Mouse (Mus musculus): Measurements from ENCODE around the gene Ggt6. TPM values are rescaled to one million over a fixed set of nuclear protein-coding genes. Genes with fewer than 3 reads are reported as not detected.
A peak's percentile ranks its signal among the peaks of the same experiment; 100 is the strongest.
"Not testable (repeated sequence)": the region's sequence is repeated elsewhere in the genome, so short reads cannot be mapped to it uniquely, and the experiment has no call there.

The Ggt6 gene
- total RNA-seq, 2 experiments from 2014 or later, result not detected

DNA sequence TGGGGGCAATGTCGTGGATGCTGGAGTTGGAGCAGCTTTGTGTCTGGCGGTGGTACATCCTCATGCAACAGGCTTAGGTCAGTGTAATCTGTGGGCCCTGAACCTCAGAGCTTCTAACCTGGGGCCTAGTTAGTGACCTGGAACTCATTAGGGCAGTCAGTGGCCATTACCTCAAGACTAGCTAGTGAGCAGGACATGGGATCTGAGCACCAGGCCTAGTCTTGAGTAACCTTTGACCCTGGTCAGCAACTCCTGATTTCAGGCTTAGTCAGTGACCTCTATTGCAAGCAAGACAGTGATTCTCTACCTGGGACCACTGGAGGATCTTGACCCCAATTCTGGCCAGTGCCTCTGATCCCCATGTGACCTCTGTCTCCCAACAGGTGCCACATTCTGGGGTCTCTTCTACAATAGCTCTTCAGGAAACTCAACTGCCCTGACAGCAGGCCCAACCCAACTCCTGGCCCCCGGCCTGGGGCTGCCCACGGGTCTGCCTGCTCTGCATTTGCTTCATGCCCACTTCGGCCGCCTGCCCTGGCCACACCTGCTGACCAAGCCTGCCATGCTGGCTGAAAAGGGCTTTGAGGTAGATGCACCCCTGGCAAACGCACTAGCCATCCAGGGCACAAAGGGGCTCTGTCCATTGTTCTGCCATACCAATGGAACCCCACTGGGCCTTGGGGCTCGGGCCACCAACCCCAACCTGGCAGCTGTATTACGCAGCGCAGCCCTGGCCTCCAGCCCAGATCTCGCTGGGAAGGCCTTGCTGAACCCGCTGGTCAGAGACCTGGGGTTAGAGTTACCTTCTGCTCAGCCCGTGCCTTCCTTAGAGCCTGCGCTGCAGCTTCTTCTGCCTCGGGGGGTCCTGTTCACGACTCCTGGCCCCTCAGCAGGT lies 1.7 kb downstream of the Ggt6 start:
- DNase-seq (ENCODE audit: low spot score in 2 of 2), result no peak

DNA sequence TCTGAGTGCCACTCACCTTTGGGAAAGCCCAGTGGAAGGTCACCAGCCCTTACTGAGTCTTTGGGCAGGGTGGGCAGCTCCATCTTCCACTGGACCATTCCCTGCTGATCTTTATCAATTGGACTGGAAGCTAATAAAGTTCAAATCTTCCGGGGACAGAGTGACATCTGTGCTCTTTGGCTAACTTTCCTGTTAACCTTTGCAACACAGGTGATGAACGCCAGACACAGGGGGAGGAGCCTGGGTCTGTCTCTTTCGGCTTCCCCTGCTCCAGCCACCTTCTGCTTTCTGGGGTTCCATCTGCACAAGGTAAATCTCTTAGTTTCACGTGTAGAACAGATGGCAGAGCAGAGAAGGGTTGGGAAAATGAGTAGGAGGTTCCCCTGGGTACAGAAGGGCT lies 3.1 kb downstream of the Ggt6 start:
- no peak for DNase-seq (ENCODE audit: low spot score in 2 of 2)

DNA sequence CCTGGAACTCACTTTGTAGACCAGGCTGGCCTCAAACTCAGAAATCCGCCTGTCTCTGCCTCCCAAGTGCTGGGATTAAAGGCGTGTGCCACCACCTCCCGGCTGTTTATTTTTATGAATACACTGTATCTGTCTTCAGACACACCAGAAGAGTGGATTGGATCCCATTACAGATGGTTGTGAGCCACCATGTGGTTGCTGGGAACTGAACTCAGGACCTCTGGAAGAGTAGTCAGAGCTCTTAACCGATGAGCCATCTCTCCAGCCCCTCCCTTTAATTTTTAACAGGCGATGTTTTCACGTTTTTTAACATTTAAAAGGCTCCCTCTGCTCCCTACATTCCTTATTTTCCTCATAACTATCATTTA lies 5.3 kb downstream of the Ggt6 start:
- not testable (repeated sequence) for DNase-seq (ENCODE audit: low spot score in 2 of 2)

DNA sequence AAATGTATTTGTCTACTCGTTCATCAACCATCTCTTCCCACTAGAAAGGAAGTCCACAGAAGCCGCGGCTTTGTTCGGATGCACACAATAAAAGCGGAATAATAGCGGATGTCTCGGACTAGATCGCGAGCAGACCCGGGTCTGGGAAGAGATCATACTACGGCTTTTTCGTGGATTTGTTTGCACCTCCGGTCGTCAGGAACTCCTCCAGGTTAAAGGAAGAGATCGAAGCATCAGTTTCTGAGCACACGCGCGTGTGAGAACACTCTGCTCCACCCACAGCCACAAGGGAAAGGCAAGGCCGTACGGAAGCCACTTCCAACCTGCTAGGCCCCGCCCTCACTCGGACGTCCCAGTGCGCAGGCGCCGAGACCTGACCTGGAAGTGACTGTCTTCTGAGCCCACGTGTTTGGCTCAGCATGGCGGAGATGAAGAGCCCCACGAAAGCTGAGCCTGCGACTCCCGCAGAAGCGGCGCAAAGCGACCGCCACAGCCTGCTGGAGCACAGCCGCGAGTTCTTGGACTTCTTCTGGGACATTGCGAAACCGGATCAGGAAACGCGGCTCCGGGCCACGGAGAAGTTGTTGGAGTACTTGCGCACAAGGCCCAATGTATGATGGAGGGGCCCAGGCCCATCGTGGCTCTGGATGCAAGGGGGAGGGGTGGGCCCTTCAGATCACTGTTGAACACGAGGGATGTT lies 5.8 kb downstream of the Ggt6 start, which contains the start of gene Mybbp1a:
Gene Mybbp1a, plus strand, starts transcription at position 391 of the 700 bp plus-strand sequence.
- DNase-seq (ENCODE audit: low spot score in 2 of 2), result peak; percentile 97 to 98

DNA sequence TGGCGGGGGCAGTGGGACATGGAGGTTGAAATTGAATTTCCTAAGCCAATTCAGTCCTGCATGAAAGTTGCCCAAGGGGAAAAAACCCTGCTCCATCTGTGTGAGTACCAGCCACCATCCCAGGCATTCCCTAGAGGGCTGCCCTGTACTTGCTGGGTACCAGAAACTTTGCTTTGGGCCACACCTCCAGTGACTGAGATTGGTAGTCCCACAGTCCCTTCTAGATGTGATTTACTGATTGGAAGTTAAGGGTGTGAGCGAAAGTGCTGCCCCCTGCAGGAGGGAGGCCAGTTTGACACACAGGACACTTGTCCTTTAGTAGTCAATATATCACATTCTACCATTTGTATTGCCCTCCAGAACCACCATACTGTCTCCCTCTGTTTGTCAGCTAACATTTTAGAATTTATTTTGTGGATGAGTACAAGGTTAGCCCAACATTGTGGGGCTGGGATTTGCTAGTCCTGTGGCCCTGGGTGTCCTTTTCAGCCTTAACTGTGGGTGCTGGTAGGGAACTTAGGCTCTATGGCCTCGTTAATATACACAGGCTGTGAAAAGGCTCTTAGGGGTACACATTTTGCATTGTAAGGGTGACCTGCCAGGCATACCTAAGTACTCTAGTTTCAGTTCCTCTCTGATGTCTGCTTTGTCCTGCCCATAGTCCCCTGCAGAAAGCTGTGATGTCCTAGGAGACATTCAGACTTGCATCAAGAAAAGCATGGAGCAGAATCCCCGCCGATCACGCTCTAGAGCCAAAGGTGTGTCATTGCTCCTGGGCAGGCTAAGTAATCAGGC lies 11.2 kb downstream of the Ggt6 start:
- peak in 1 of 2 experiments; percentile 58 for DNase-seq (ENCODE audit: low spot score in 2 of 2)

DNA sequence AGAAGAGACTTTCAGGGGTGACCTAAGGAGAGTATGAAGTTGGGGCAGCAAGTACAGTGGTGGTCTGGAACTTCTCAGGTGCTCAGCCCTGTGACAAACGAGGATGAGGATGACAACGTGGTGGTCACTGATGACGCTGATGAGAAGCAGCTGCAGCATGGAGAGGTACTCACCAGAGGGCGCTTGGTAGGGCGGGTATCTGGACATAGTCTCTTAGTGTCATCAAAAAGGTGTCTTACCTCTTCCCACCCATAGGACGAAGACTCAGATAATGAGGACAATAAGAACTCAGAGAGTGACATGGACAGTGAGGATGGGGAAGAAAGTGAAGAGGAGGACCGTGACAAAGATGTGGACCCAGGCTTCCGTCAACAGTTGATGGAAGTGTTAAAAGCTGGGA lies 12.1 kb downstream of the Ggt6 start:
- no peak for DNase-seq (ENCODE audit: low spot score in 2 of 2)

DNA sequence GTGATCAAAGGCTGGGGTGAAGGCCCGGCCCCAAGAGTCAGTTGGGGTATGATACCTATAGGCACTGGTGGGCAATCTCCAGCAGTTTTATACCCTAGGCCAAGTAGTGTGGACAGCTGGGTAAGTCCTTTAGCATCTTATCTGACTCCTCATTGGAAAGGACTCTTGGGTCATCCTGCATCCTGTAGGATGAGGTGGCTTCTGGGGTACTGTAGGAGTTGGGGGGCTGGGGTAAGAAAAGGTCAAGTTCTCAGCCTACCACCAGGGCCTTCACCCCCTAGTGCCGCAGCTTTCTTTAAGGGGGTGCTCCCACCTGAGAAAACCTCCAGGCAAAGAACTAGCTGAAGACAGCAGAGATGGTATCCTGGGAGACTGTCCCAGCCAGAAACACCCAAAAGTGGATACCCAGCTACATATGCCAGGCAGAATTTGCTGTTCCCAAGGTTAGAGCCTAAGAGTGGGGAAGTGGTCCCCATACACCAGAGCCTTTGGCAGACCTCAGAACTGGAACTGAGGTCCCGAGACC lies 16.9 kb downstream of the Ggt6 start:
- no peak for DNase-seq (ENCODE audit: low spot score in 2 of 2)

DNA sequence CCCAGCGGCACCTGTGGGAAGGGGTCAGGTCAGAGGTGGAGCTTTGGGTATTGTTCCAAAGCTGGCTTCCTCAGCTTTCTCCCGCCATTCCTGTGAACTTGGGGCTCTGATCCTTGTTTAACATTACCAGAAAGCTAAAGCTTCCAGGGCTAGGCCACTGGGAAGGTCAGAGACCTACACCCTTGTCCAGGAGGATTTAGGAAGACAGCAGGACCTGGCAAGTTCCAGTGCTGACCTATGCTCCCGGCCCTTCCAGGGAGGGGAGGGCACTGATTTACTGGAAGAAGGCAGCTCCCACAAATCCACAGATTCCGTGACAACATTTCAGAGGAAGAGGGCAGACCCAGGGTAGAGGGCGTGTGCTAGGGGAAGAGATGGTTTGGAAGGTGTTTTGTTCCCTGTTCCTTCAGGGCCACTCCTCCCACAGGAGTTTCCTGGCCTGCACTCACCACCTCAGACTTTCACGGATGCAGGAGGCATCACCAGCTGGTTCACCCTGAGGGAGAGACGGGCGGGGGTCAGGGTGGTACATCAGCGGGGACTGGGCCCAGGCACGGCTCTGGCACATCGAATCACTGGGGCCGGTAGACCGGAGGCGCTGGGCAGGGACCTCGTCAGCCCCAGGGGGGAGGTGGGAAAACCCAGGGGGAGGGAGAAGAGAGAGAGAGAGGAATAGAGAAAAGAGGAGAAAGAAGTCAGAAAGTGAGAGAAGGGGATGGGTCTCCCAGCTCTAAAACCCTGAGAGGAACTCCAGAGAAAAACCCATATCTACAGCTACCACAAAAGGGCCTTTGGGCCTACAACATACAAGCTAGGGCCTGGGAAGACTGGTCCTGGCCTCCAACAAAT lies 18.0 kb downstream of the Ggt6 start:
- no peak for DNase-seq (ENCODE audit: low spot score in 2 of 2)

DNA sequence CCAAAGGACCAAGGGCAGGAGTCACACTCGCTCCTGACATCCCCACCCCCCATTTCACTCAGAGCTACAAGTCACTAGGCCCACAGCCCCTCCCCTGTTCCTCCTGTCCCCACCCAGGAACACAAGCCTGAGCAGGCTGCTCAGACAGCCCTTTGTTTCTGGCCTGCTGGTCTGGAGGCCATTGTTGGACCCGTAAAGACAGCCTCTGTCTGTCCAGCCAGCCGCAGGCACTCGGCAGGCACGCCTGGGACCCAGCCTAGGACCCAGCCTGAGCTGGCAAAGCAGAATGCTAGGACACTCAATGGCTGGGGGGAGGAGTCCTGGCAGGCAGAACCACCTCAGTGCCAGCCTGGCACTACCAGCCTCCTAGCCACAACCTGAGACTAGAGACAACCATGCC lies 20.4 kb downstream of the Ggt6 start:
- peak in 1 of 2 experiments; percentile 70 for DNase-seq (ENCODE audit: low spot score in 2 of 2)

DNA sequence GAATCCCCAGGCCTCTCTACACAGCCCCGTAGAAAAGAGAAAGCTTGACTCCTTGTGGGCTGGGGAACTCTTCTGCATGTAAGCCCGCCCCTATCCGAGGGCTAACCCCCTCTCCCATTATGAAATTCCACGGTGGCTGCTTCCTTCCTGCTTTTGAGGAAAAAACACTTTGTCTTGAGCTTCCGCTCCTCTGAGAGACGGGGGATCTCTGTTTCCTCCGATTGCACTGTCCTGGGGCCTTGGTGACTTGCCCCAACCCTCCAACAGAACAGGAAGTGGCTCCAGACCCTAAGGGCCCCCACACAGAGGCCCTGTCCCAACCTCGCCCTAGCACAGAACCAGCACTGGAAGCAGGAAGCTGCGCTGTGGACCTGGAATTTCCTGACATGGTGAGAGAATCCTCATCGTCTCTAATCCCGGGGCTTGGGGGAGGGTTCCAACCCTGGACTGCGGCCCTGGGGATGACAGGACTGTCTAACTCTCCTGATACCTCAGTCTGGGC lies 22.7 kb downstream of the Ggt6 start:
- no peak for DNase-seq (ENCODE audit: low spot score in 2 of 2)

DNA sequence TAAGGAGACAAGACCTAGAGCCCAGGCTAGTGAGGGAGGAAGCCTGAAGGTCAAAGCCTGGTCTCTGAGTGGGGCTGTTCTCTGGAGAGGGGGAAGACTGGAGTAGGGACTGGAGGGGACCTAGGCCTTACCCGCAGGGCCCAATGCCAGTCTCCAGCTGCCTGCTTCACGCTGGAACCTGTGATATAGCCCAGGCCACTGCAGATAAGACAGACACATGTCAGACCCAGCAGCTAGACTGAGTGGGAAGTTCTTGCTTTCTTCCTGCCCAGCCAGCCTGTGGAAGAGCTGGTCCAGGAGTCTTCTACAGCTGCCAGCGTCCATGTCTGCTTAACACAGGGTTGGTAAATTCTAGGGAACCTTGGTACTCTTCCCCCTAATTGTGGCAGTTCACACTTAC lies 23.2 kb downstream of the Ggt6 start:
- no peak for DNase-seq (ENCODE audit: low spot score in 2 of 2)

DNA sequence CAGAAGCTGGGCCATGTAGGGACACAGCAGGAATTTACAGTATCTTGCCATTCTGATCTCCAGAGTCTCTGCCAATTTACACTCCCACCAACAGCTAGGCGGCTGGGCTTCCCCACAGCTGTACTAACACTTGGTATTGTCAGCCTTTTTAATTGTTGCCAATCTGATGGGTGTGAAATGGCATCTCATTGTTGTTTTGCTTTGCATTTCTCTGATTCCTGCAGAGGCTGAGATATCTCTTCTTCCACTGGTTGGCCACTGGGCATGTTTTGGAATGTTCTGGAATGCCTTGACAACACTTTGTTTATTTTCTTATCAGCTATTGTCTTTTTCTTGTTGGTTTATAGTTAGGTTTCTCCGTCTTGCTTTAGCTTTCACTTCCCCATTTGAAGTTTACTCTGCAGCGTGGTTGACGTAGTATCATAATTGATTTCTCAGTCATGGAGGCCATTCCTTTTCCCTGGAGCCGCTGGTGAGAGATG lies 26.2 kb downstream of the Ggt6 start:
- no peak for DNase-seq (ENCODE audit: low spot score in 2 of 2)

DNA sequence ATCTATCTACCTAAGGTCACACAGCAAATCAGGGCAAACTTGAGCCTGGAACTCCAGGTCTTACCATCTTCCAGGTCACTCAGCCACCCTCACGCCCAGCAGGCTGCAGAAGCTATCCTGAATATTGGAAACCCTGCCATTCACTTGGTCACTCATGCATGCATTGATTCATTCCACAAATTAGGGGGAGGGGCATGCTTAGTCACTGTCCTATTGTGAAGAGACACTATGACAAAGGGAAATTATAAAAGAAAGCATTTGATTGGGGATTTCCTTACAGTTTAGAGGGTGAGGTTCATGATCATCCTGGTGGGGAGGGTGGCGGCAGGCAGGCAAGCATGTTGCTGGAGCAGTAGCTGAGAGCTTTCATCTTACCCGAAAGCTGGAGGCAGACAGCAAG lies 29.5 kb downstream of the Ggt6 start:
- no peak for DNase-seq (ENCODE audit: low spot score in 2 of 2)

DNA sequence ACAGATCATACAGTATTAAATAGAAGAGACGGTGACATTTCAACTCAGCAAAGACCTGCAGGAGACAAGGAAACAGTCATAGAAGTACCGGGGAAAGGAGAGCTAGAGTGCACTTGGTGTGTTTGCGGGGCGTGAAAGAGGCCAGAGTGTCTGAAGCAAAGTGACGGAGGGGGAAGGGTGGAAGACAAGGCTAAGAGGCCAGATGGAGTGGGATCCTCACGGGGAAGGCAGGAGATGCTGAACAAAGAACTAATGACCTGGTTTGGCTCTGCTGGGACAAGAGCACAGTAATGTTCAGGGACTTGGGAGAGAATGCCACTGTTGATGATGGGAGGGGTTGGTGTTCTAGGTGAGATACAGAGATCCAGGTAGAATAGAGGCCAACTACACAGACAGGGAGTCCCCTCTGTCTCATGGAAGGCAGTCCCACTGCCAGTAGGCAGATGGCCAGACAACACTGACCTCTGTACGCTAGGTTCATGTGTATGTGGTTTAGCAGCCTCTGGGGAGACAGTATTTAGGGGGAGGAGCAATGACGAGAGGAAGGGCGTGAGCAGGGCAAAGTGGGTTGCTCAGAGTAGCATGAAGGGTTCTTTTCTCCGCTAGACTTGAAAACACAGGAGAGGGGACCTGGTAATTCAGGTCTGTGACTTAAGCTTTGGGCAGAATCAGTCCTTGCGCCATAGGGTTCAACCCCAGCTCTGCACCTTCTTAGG lies 30.8 kb downstream of the Ggt6 start:
- DNase-seq (ENCODE audit: low spot score in 2 of 2), result no peak

DNA sequence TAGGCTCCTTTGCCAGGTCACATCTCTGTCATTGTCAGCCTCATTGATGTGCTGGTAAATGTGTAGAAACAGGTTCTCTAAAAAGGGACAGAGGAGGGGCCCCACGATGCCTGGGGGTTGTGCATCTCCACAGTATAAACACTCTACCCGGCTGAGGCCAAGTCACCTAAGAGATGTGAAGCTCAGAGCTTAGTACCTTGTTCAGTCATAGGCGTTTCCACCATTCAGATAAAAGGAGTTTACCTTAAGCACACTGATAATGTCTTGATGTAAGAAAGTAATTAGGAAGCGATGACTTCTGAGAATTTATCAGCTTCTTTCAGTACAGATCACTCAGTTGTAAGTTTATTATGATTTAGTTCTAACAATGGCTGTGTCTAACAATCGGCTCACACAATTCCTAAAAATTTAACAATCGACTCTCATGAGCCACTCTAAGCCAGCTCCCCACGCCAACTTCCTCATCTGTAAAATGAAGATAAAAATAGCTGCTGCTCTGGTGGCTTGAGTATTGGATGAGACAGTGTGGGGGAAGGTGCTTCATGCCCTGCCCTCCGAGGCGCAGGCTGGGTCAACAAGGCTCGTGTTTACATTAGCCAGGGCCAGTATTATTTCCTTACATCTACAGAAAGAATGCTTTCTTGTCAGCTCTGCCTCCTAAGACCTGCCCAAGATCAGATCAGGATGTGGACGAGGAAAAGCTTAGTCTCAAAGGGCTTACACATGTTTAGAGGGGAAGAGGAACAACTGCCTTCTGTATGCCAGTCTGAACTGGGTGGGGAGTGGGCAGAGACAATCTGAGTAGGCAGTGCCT lies 31.6 kb downstream of the Ggt6 start:
- DNase-seq (ENCODE audit: low spot score in 2 of 2), result no peak

DNA sequence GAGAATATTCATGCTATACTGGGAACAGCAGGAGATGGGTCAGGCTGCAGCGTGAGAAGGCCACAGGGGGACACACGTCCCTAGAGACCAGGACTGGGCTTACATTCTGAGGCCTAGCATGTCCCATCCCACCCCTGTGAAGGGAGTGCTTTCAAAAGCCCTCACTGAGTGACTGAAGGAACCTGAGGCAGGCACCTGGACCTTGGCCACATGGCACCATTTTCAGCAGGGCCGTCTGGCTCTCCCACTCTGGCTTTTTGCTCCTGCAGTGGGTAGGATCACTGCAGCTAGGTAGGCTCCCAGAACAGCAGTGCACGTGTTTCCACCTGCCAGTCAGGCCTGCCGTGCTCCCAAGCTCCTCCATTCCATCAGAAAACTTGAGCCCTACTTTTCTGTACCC lies 33.2 kb downstream of the Ggt6 start:
- DNase-seq (ENCODE audit: low spot score in 2 of 2), result no peak

DNA sequence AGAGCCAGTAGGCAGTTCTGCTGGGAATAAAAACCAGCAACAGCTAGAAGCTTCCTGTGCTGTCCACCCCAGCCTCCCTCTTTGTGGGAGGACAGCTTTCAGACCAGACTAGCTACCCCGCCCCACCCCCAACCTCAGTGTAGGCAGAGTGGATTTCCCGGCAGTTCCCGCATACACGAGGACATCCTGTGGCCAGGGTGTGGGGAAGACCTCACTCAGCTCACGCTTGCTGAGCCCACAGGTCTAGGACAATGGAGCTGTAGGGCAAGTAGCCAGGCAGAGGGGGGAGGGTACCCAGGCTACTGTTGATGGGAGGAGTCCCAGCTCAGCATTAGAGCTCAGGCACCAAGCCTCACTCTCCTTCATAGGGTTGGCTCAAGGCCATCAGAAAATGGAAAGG lies 33.9 kb downstream of the Ggt6 start:
- peak in 1 of 2 experiments; percentile 55 for DNase-seq (ENCODE audit: low spot score in 2 of 2)

DNA sequence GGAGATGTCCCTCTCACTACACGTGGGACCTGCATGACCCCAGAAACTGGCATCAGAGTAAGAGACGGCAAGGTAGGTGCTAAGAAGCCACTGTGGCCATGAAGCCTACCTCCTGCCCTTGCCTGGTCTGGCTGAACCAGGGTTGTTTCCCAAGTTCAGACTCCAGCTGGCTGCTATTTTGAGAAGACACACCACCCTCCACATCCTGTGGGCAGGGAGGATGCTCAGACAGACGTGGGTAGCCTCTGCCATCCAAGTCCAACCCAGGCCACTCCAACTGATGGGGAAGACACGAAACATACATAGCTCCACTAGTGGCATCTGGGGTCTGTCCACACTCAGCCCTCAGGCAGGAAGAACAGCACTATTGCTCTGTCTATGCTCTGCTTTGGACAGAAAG lies 34.7 kb downstream of the Ggt6 start:
- DNase-seq (ENCODE audit: low spot score in 2 of 2), result no peak

DNA sequence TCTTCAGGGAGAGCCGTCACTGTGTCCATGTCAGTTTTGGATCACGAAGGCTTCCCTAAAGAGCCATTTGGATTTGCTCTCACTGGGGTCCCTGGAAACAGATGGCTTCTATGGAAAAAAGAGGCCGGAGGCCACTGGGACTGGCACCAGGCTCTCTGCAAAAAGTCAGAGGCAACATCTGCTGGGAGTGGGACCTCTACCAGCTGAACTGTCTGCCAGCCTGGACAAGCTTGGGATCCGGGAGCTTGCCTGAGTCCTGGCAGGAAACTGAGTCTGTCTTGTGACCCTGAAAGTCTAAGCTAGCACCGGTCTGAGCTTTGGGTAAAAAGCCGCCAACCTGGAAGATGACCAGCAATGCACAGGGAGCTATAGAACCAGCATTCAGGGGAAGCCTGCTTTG lies 36.1 kb downstream of the Ggt6 start:
- no peak for DNase-seq (ENCODE audit: low spot score in 2 of 2)

All from layer of hippocampus, postnatal 14 days (tissue).